Mouse (Mus musculus) layer of hippocampus, adult 9-10 months (tissue): ENCODE results near the gene Kcnj6.
"Not testable (repeated sequence)": the region's sequence is repeated elsewhere in the genome, so short reads cannot be mapped to it uniquely, and the experiment has no call there.

Experiments used
- DNase-seq: peaks from one replicate; pipeline ENCODE4 v3.0.0; 2022; ENCODE audit warnings: low spot score

Kcnj6 gene

DNA sequence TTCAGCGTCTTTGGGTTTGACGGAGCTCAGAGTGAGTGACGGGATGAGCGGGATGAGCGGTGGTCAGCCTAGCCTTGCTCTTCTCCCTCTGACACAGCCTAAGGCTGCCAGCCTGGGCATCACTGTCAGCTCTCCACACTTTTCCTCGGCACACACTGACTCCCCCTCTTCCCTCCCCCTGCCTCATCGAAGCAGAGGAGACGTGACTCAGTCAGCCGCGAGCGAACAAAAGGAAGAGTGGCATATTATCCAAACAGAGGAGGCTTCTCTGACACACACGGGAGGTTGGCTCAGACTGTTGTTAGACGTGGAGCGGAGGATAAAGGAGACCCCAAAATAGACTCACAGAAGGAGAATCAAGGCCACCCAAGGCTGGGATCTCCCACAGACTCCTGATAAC is 147.1 kb downstream of the Kcnj6 start:
- no peak for DNase-seq

GRCm38 (mm10) chr16:94845996-94846395 is 151.5 kb downstream of the Kcnj6 start:
- no peak for DNase-seq

GRCm38 (mm10) chr16:94844769-94845168 is 152.7 kb downstream of the Kcnj6 start:
- no peak for DNase-seq

- no peak for DNase-seq
Observed at GRCm38 (mm10) chr16:94839398-94839797, 158.1 kb downstream of the Kcnj6 start.

- no peak for DNase-seq
Observed at GRCm38 (mm10) chr16:94837881-94838280, 159.6 kb downstream of the Kcnj6 start.

- no peak for DNase-seq
Observed at GRCm38 (mm10) chr16:94834502-94834901, 163.0 kb downstream of the Kcnj6 start.

DNA sequence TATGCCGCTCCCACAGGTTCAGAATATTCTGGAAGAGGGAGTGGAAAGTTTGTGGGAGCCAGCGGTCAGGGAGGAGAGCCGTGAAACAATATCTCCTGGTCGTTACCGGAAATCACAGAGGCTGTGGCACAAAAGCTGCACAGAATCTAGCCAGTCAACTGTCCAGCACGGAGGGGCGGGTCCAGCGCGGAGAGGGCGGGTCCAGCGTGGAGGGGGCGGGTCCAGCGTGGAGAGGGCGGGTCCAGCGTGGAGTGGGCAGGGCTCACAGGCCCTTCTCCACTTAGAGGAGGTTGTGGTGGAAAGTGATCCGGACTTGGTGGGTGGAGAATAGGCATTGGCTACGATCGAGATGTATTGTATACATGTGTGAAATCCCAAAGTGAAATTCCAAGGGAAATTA is 169.3 kb downstream of the Kcnj6 start:
- no peak for DNase-seq

GRCm38 (mm10) chr16:94827092-94827585 is 170.4 kb downstream of the Kcnj6 start:
- DNase-seq: no peak

GRCm38 (mm10) chr16:94825274-94825673 is 172.2 kb downstream of the Kcnj6 start:
- DNase-seq: no peak

DNA sequence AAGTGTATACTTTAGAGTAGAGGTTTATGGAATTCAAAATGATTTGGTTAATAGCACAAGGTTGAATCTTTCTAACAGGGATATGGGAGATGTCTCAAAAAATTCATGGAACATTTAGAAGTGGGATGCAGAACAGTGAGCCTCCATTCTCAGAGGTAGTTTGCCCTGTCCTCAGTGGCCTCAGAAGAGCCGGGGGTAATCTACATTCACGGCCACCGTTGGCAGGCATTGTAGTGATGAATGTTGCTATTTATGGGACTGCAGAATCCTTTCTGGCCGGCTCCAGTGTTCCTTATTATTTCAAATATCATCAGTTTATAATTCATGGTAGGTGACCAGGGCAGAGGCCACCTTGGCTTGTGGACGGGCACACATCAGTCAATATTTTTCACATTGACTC is 174.9 kb downstream of the Kcnj6 start:
- no peak for DNase-seq

DNA sequence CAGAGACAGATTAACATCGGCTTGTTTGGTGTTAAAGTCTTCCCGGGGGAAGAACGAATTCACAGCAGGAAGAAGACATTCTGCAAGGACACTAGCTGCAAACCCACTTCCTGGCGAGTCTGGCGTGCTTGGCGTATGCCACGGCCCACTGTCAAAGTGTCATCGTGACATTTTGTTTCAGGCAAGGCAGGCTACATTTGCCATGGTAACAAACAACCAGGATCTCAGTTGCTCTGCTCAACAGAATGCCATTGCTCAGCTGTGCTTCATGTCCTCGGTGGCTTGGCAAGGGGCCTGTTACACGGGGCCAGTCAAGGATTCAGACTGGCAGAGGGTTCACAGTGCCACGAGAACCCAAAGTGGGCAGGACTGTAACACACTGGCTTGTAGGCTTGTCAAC is 175.9 kb downstream of the Kcnj6 start:
- no peak for DNase-seq

GRCm38 (mm10) chr16:94816391-94816790 is 181.1 kb downstream of the Kcnj6 start:
- peak; percentile 58 for DNase-seq

- DNase-seq: peak; percentile 62
Observed at GRCm38 (mm10) chr16:94815891-94816290, 181.6 kb downstream of the Kcnj6 start.

DNA sequence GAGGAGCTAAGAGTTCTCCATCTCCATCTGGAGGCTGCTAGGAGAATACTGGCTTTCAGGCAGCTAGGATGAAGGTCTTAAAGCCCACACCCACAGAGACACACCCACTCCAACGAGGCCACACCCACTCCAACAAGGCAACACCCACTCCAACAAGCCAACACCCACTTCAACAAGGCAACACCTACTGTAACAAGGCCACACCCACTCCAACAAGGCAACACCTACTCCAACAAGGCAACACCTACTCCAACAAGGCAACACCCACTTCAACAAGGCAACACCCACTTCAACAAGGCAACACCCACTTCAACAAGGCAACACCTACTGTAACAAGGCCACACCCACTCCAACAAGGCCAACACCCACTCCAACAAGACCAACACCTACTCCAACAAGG is 188.2 kb downstream of the Kcnj6 start:
- not testable (repeated sequence) for DNase-seq

DNA sequence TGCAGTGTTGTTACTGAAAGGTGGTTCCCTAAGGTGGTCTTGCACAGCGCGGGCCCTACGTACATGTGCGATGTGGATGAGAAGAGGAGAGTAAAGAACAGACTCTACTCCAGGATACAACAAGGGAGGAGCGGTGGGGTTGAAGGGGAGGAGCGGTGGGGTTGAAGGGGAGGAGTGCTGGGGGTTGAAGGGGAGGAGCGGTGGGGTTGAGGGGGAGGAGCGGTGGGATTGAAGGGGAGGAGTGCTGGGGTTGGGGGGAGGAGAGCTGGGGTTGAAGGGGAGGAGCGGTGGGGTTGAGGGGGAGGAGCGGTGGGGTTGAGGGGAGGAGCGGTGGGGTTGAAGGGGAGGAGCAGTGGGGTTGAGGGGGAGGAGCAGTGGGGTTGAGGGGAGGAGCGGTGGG is 199.3 kb downstream of the Kcnj6 start:
- no peak for DNase-seq

GRCm38 (mm10) chr16:94797366-94797765 is 200.1 kb downstream of the Kcnj6 start:
- DNase-seq: no peak

DNA sequence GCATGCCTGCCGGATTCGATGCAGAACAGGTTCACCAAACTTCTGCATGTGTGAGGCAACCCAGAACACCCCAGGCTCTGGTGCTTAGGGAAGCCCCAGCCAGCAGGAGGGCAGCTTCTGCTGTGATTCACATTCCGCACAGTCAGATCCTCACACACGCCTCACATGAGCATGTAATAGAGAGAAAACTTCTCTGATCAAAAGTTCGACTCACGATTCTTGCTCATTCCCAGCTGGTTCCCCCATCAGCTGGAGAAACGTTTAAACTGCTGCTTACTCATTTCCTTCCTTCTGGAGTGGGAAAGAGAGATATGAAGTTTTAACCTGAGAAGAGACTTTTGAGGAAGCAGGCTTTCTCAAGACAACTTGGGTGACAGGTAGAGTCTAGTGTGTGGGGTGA is 204.5 kb downstream of the Kcnj6 start:
- no peak for DNase-seq

GRCm38 (mm10) chr16:94789958-94790357 is 207.5 kb downstream of the Kcnj6 start:
- no peak for DNase-seq

- DNase-seq: no peak
Observed at GRCm38 (mm10) chr16:94788716-94789115, 208.8 kb downstream of the Kcnj6 start.

- DNase-seq: no peak
Observed at GRCm38 (mm10) chr16:94788165-94788564, 209.3 kb downstream of the Kcnj6 start.

- DNase-seq: no peak
Observed at GRCm38 (mm10) chr16:94785873-94786272, 211.6 kb downstream of the Kcnj6 start.

DNA sequence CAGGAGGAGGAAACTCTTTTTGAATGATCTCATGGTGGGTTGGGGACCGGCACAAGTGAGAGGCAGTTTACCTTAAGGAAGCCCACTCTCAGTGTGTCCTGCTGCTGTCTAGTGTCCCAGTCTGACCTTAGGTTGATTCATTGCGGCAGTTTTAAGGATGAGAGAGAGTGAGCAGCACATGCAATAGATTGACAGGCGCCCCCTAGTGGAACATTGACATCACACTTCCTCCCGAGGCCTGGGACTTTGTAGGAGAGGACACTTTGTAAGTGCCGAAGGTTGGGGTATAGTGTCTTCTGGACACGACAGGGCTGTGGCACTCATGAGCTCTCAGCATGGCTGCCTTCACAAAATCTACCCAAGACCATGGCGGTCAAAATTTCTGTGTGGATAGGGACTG is 213.8 kb downstream of the Kcnj6 start:
- DNase-seq: no peak

DNA sequence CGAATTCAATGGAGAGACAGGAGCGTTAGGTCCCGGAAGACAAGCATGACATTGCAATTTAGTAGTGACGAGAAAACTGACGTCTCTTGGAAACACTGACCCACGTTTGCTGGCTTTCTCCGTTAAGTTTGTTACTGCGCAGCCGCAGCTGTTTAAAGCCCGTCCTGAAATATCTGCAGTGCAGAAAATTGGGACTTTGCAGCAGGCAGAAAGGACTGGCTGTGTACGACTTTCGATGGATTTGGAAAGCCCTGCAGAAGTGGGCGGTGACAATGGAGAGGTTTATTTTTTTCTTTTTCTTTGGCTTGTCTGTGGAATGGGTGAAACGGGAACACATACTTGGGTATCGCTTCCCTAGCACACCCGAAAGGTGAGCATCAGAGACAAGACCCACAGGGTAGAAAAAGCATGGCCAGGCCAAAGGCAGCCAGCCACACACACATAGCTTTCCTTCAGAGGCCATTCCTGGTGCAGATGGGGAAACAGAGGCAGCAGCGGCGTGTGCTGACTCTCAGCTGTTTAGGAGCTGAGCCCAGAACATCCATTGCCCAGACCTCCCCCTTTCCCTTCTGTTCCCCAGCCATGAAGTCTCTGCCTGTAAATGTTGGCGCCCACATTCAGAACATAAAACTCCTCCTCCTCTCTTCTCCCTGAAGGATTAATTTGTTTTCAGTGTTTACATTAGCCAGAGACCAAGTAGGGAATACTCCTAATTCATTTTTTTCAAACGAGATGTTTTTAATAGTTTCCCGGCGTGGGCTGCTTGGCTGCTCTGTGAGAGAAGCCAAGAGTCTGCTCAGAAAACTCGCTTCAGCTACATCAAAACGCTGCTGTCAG is 215.2 kb downstream of the Kcnj6 start:
- peak; percentile 33 for DNase-seq

GRCm38 (mm10) chr16:94773928-94774327 is 223.6 kb downstream of the Kcnj6 start:
- no peak for DNase-seq
